Mouse (Mus musculus) urinary bladder, adult 2 months (tissue): ENCODE results near the gene Tas2r124. TPM values are rescaled to one million over a fixed set of nuclear protein-coding genes. Genes with fewer than 3 reads are reported as not detected.

Experiments used
- DNase-seq: peaks from one replicate; pipeline ENCODE4 v3.0.0; 2022; ENCODE audit warnings: low spot score
- polyA plus RNA-seq: library from polyadenylated mRNA; depleted of rRNA; stranded (reverse); fragments of >200 nt; gene quantifications from 2 replicates; pipeline ENCODE4 v1.2.3, GENCODE M21; 2012; rRNA removed

Tas2r124 gene
- not detected in 2 replicates for polyA plus RNA-seq

GRCm38 (mm10) chr6:132754430-132754829 is at the start of gene Tas2r124:
Gene Tas2r124, plus strand, starts transcription at chr6:132754730.
- no peak for DNase-seq

DNA sequence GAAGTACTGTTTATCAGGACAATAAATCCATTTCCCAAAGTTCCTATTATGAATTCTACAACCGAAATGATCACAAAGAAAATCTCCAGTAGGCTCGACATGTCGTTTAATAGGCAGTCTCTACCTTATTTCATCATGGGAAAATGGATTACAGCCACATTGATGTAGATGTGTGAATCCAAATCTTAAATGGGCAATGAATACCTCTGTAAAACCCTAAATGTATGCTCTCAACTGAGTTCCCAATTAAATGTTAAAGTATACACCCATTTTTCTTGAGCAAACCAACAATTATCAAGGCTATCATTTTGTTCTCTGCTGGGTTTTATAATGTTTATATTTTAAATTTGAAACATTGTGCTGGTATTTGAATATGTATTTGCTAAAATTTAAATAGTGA is 42.7 kb upstream of the Tas2r124 start, which contains the start of gene Tas2r122:
Tas2r122 (minus strand) TSS at position 101 of the 400 bp plus-strand sequence.
- DNase-seq = no peak

DNA sequence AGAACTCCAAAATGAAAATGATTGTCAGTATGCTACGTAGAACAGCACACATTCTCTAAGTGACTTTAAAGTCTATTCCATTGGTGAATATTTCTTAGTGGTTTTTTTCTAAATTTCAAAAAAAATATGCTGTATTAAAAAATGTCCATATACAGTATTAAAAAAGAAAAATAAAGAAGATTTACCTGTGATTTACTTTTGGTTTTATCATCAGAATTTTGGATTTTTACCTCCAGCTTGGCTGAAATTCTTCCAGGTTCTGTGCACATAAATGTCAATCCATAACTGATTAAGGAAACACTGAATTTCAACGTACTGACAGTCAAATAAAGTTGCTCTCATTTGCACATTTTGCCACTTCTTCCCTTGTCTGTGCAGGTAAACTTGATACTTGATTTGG is 16.6 kb upstream of the Tas2r124 start, which contains the start of gene Tas2r115:
Tas2r115 (minus strand) TSS at position 101 of the 400 bp plus-strand sequence.
- no peak for DNase-seq

DNA sequence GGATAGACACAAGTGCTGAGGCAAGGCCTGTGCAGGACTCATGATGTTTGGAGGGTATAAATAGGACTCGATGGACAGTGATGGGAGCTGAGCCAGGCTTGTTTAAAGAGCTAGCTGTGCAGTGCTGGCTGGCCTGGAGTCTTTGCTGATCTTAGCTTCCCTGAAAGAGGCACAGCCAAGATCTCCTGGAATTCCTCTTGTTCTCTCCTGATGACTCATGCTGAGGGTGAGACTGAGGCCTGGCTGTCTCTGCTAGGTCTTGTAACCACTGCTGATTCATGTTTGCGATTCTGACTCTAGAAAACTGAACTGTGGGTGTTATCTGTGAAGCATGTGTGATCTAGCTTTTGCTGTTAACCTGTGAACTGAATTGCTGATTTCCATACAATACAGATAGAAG is 4.3 kb upstream of the Tas2r124 start:
- DNase-seq = no peak

DNA sequence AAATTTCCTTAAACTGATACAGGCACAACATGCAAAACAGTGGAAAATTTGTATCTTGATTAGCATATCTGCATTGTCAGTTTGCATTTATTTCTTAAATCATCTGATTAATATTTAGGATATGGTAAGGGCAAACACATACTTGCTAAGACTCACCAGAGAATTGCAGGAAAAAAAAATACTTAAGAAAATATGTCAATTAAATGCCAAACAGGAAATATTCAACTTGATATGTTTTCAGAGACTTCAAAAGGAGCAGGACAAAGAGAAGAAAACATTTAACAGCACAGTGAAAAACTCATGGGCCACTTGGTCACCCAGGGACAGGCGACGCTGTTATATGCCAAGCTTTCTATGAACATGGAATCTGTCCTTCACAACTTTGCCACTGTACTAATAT is 7.3 kb downstream of the Tas2r124 start, which contains the start of gene Tas2r102:
Tas2r102 (plus strand) TSS at position 301 of the 400 bp plus-strand sequence.
- DNase-seq = no peak

DNA sequence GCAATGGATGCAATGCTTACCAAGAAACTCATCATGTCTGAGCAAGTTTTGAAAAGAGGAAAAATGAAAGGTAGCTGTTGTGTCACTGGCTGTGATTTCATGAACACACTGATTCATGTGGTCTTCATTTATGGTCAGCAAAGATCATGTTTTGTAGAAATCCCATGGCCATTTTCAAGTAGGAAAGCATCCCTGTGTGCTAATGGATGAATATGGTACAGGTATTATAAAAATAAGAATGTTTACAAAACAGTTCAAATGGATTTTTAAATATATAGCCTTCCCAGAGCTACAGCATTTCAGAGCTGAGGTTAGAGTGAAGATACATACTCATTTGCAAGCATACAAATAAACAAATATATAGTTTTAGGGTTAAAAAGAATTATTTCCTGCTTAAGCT is 23.5 kb downstream of the Tas2r124 start, which contains the start of gene Tas2r136:
Tas2r136 (minus strand) TSS at position 101 of the 400 bp plus-strand sequence.
- no peak for DNase-seq

GRCm38 (mm10) chr6:132795393-132795792 is 40.9 kb downstream of the Tas2r124 start:
- no peak for DNase-seq

- DNase-seq = no peak
Observed at GRCm38 (mm10) chr6:132802518-132802917, 48.0 kb downstream of the Tas2r124 start, which contains the start of gene Tas2r117. Gene Tas2r117, plus strand, starts transcription at chr6:132802818.

Other genes starting within 250 kb of the Tas2r124 start
- not detected in 2 replicates for gene Prh1, start 184.9 kb upstream of the Tas2r124 start, polyA plus RNA-seq
- not detected in 2 replicates for gene Prp2, start 158.8 kb upstream of the Tas2r124 start, polyA plus RNA-seq
- gene A630073D07Rik, start 103.2 kb upstream of the Tas2r124 start, polyA plus RNA-seq = not detected in 2 replicates
- gene Tas2r120, start 97.8 kb upstream of the Tas2r124 start, polyA plus RNA-seq = not detected in 2 replicates
- not detected in 2 replicates for gene Tas2r121, start 53.7 kb upstream of the Tas2r124 start, polyA plus RNA-seq
- not detected in 2 replicates for gene Tas2r122, start 42.8 kb upstream of the Tas2r124 start, polyA plus RNA-seq
- gene Tas2r115, start 16.7 kb upstream of the Tas2r124 start, polyA plus RNA-seq = not detected in 2 replicates
- gene Tas2r102, start 7.4 kb downstream of the Tas2r124 start, polyA plus RNA-seq = not detected in 2 replicates
- gene Tas2r136, start 23.4 kb downstream of the Tas2r124 start, polyA plus RNA-seq = not detected in 2 replicates
- gene Tas2r117, start 48.1 kb downstream of the Tas2r124 start, polyA plus RNA-seq = not detected in 2 replicates
- gene Tas2r123, start 92.4 kb downstream of the Tas2r124 start, polyA plus RNA-seq = not detected in 2 replicates
- not detected in 2 replicates for gene Tas2r116, start 100.7 kb downstream of the Tas2r124 start, polyA plus RNA-seq
- gene Tas2r110, start 113.3 kb downstream of the Tas2r124 start, polyA plus RNA-seq = not detected in 2 replicates
- gene Tas2r113, start 138.3 kb downstream of the Tas2r124 start, polyA plus RNA-seq = not detected in 2 replicates
- not detected in 2 replicates for gene Tas2r125, start 154.9 kb downstream of the Tas2r124 start, polyA plus RNA-seq
- not detected in 2 replicates for gene Tas2r129, start 196.4 kb downstream of the Tas2r124 start, polyA plus RNA-seq
- not detected in 2 replicates for gene Tas2r131, start 203.2 kb downstream of the Tas2r124 start, polyA plus RNA-seq
- not detected in 2 replicates for gene Tas2r109, start 226.2 kb downstream of the Tas2r124 start, polyA plus RNA-seq